19 mouse cellular contexts compared by ENCODE assay signal in genomic region chr5:86886620-86887019, GRCm38 (mm10). TPM values are rescaled to one million over a fixed set of nuclear protein-coding genes. Genes with fewer than 3 reads are reported as not detected.
DNase-seq lines count a peak whose midpoint lies in the region; ATAC-seq and TF ChIP-seq lines count a peak whose summit lies in the region.
"Had no signal": no experiment of that assay in that cellular context is flagged by ENCODE, and none has a peak within 500 bp of the region (broad histone marks: within the 10 kb centered on the region; RNA-seq: fewer than 3 reads in every experiment).

No protein-coding gene starts in this region.

- intact Hi-C loops in heart, postnatal 14 days (cut with DNase I), result loop anchor here (10.0 kb wide), 1 partner anchor 258 kb away; the partner anchor contains the start of gene Ugt2b5
- intact Hi-C loops in left cerebral cortex, adult 2 months (cut with DNase I), result loop anchor here (1.0 to 10.0 kb wide), 3 partner anchors 257 to 548 kb away; no protein-coding TSS in a partner anchor
- intact Hi-C loops in left cerebral cortex, postnatal 4 days (cut with DNase I), result loop anchor here (10.0 kb wide), 1 partner anchor 258 kb away; the partner anchor contains the start of gene Ugt2b5

- DNase-seq in heart, postnatal 0 days (ENCODE audit: low spot score), result no peak
- no peak for DNase-seq in heart, postnatal 14 days
- DNase-seq in left cerebral cortex, adult 2 months (ENCODE audit: extremely low spot score in 1 of 2, low spot score in 2 of 2), result no peak
- DNase-seq in left cerebral cortex, postnatal 4 days, result no peak
- DNase-seq in CH12.LX (ENCODE audit: extremely low read depth), result peak; percentile 19
- DNase-seq in brain, adult 2 months (ENCODE audit: low read depth, low spot score), result peak; percentile 14
- no peak for DNase-seq in adrenal gland, adult 8-10 months
- DNase-seq: adrenal gland, adult 2 months; cerebellum, adult 2 months; layer of hippocampus, postnatal 36 days; lung, adult 2 months; right cerebral cortex, postnatal 14 days; thymus, postnatal 25 days had no signal

- H3K9me3 ChIP-seq in heart, postnatal 0 days (replicated peaks; ENCODE audit: control insufficient read depth, low read length), result no peaks in the 10 kb centered on the region
- H3K9me3 ChIP-seq in CH12.LX (replicated peaks; ENCODE audit: low read length), result no peaks in the 10 kb centered on the region
- H3K9me3 ChIP-seq: G1E; neural tube, embryonic 13.5 days had no signal

- TF ChIP-seq POLR2A in CH12.LX (IDR thresholded peaks at IDR 0.05; ENCODE audit: low read depth, low read length), result no peak

- no peaks in the 10 kb centered on the region for H3K79me2 ChIP-seq in CH12.LX (replicated peaks; ENCODE audit: control insufficient read depth, extremely low read depth, insufficient read depth, poor library complexity, severe bottlenecking)

- 31% methylated on average over 3 of the region's 3 CpGs for WGBS in heart, postnatal 0 days

- H3K27ac ChIP-seq in heart, postnatal 0 days (ENCODE audit: low read depth), result no peak overlapping the region
- H3K27ac ChIP-seq in left cerebral cortex, adult 2 months, result no peak overlapping the region
- H3K27ac ChIP-seq in CH12.LX (ENCODE audit: insufficient read depth, low read depth), result no peak overlapping the region
- H3K27ac ChIP-seq: midbrain, embryonic 10.5 days; neural tube, embryonic 13.5 days had no signal

- no peak overlapping the region for H3K9ac ChIP-seq in heart, postnatal 0 days (replicated peaks; ENCODE audit: low read depth, low read length)
- H3K9ac ChIP-seq in CH12.LX (ENCODE audit: insufficient read depth, low read depth), result no peak overlapping the region
- H3K9ac ChIP-seq: neural tube, embryonic 13.5 days had no signal

- ATAC-seq in heart, postnatal 0 days (ENCODE audit: insufficient read depth, low read depth), result no peak

- dilution Hi-C loops in CH12.LX (cut with MboI; ENCODE audit: extremely low pct_ligation_motif_present, extremely low pct_unique_long_range_greater_than_20kb, low sequenced_read_pairs), result no loop called here

- no peaks in the 10 kb centered on the region for H3K4me1 ChIP-seq in heart, postnatal 0 days (ENCODE audit: control insufficient read depth, insufficient read depth)
- peaks cover 0 to 6% of the 10 kb centered on the region in 2 experiments; a peak in 1 of 4 replicates for H3K4me1 ChIP-seq in CH12.LX (ENCODE audit: control insufficient read depth in 1 of 2, insufficient read depth in 2 of 2)
- H3K4me1 ChIP-seq: midbrain, embryonic 10.5 days; neural tube, embryonic 13.5 days had no signal

- TF ChIP-seq EP300 in heart, postnatal 0 days (IDR thresholded peaks at IDR 0.05; ENCODE audit: low read depth), result no peak
- no peak for TF ChIP-seq EP300 in CH12.LX (IDR thresholded peaks at IDR 0.05; ENCODE audit: low read length)

- no peaks in the 10 kb centered on the region for H3K36me3 ChIP-seq in heart, postnatal 0 days (replicated peaks; ENCODE audit: control insufficient read depth, insufficient read depth, low read length)
- no peaks in the 10 kb centered on the region for H3K36me3 ChIP-seq in CH12.LX (replicated peaks in 1 of 2; ENCODE audit: control insufficient read depth in 1 of 2, insufficient read depth in 1 of 2, low read length in 1 of 2)
- H3K36me3 ChIP-seq: G1E; midbrain, embryonic 10.5 days; neural tube, embryonic 13.5 days had no signal

- no peak overlapping the region for H3K4me2 ChIP-seq in heart, postnatal 0 days (ENCODE audit: low read depth, low read length)
- no peak overlapping the region for H3K4me2 ChIP-seq in CH12.LX (ENCODE audit: insufficient read depth, low read depth, poor library complexity, severe bottlenecking)
- H3K4me2 ChIP-seq: heart, embryonic 11.5 days; neural tube, embryonic 13.5 days had no signal

- TF ChIP-seq CTCF in heart, postnatal 0 days (IDR thresholded peaks at IDR 0.05; ENCODE audit: low read depth), result peak; percentile 43
- TF ChIP-seq CTCF in left cerebral cortex, adult 2 months (IDR thresholded peaks at IDR 0.05), result peak; percentile 58
- peak in 1 of 2 experiments; percentile 66; a peak in 2 of 4 replicates for TF ChIP-seq CTCF in CH12.LX (conservative IDR thresholded peaks at IDR 0.05 in 1 of 2, IDR thresholded peaks at IDR 0.05 in 1 of 2; ENCODE audit: low read depth in 2 of 2, low read length in 2 of 2)

- no peaks in the 10 kb centered on the region for H3K27me3 ChIP-seq in heart, postnatal 0 days (ENCODE audit: control insufficient read depth, insufficient read depth, low read length)
- H3K27me3 ChIP-seq in CH12.LX (replicated peaks), result no peaks in the 10 kb centered on the region
- H3K27me3 ChIP-seq: neural tube, embryonic 13.5 days had no signal

- H3K4me3 ChIP-seq in heart, postnatal 0 days (ENCODE audit: low read depth, low read length), result no peak overlapping the region
- H3K4me3 ChIP-seq in left cerebral cortex, adult 2 months, result no peak overlapping the region
- H3K4me3 ChIP-seq in CH12.LX (replicated peaks in 1 of 3; ENCODE audit: low read depth in 2 of 3, low read length in 2 of 3, poor library complexity in 1 of 3), result no peak overlapping the region
- H3K4me3 ChIP-seq: erythroblast, embryonic 14.5 days; midbrain, embryonic 10.5 days; neural tube, embryonic 13.5 days had no signal

- in situ Hi-C loops in CH12.LX (cut with MboI; ENCODE audit: low pct_ligation_motif_present, low pct_unique_long_range_greater_than_20kb, low sequenced_read_pairs), result loop anchor here (25.0 kb wide), 1 partner anchor 251 kb away; the partner anchor contains the start of gene Ugt2b5

- peak; percentile 66 for TF ChIP-seq RAD21 in CH12.LX (IDR thresholded peaks at IDR 0.05; ENCODE audit: low read depth, low read length)

TF ChIP-seq in CH12.LX, 34 proteins besides CTCF, POLR2A, EP300 and RAD21:
- no peak for TF ChIP-seq KAT2A (IDR thresholded peaks at IDR 0.05; ENCODE audit: insufficient replicate concordance, low read length)
- TF ChIP-seq SMC3 (IDR thresholded peaks at IDR 0.05; ENCODE audit: low read depth, low read length), result peak; percentile 51

RNA-seq across cellular contexts. Expression of gene Ugt2b34, which starts 20.1 kb away (rescaled TPM):
- total RNA-seq in heart, postnatal 0 days (2014; rRNA removed; ENCODE audit: low replicate concordance), result 0.23 TPM in 1 of 2 replicates, not detected in the other
- polyA plus RNA-seq in heart, postnatal 0 days (2015; fragmentation: Nextera tagmentation; extraction: Ambion mirVana), result not detected in 2 replicates
- not detected for total RNA-seq in heart, postnatal 14 days (2021)
- total RNA-seq in left cerebral cortex, adult 2 months (2021), result not detected
- not detected for total RNA-seq in left cerebral cortex, postnatal 4 days (2021)
- total RNA-seq in CH12.LX (2012; rRNA removed) (not detected in 2 replicates), CH12.LX (2014; rRNA removed) (not detected in 2 replicates)
- not detected in 2 replicates for polyA plus RNA-seq in CH12.LX (2012; ENCODE audit: insufficient read length, low read depth)
- total RNA-seq in adrenal gland, adult 8-10 months (2022), result not detected
- total RNA-seq: layer of hippocampus, postnatal 36 days had no signal
- polyA plus RNA-seq: adrenal gland, adult 2 months; cerebellum, adult 2 months; erythroblast, embryonic 14.5 days; G1E; midbrain, embryonic 10.5 days; neural tube, embryonic 13.5 days had no signal

RNA-seq across cellular contexts. Expression of gene Ugt2b1, which starts 39.7 kb away (rescaled TPM):
- total RNA-seq in heart, postnatal 0 days (2014; rRNA removed; ENCODE audit: low replicate concordance), result not detected in 2 replicates
- not detected in 2 replicates for polyA plus RNA-seq in heart, postnatal 0 days (2015; fragmentation: Nextera tagmentation; extraction: Ambion mirVana)
- total RNA-seq in heart, postnatal 14 days (2021), result not detected
- total RNA-seq in left cerebral cortex, adult 2 months (2021), result not detected
- total RNA-seq in left cerebral cortex, postnatal 4 days (2021), result not detected
- total RNA-seq in CH12.LX (2012; rRNA removed), result not detected in 2 replicates
- not detected in 2 replicates for total RNA-seq in CH12.LX (2014; rRNA removed)
- not detected in 2 replicates for polyA plus RNA-seq in CH12.LX (2012; ENCODE audit: insufficient read length, low read depth)
- under 1 TPM in 1 of 4 experiments, not detected in 3; 0.10 TPM for total RNA-seq in adrenal gland, adult 8-10 months (2022)
- total RNA-seq: gastrocnemius, adult 18-20 months; layer of hippocampus, postnatal 36 days had no signal
- polyA plus RNA-seq: adrenal gland, adult 2 months; cerebellum, adult 2 months; erythroblast, embryonic 14.5 days; G1E; heart, embryonic 11.5 days; midbrain, embryonic 10.5 days; neural tube, embryonic 13.5 days had no signal

Comparison
In these comparisons a context has a peak if more than half of its experiments do, and no peak if none do; other contexts are left out.
1. DNase-seq: peak in CH12.LX (single experiment) and brain, adult 2 months (single experiment); none in heart, postnatal 0 days (single experiment), heart, postnatal 14 days (0 of 2), left cerebral cortex, adult 2 months (0 of 2), left cerebral cortex, postnatal 4 days (single experiment) and adrenal gland, adult 8-10 months (single experiment).